Mouse (Mus musculus) kidney, postnatal 25 days (tissue): ENCODE measurements around the gene Opcml.
A peak's percentile ranks its signal among the peaks of the same experiment; 100 is the strongest.

Experiments used
- DNase-seq, 2 experiments: peaks; one replicate each; pipeline ENCODE4 v3.0.0; 2021; ENCODE audit warnings: mixed read lengths in 2 of 2

Gene Opcml

GRCm38 (mm10) chr9:27790725-27791638, at the start of gene Opcml:
Gene Opcml (plus strand): TSS chr9:27790775.
- DNase-seq: no peak

DNA sequence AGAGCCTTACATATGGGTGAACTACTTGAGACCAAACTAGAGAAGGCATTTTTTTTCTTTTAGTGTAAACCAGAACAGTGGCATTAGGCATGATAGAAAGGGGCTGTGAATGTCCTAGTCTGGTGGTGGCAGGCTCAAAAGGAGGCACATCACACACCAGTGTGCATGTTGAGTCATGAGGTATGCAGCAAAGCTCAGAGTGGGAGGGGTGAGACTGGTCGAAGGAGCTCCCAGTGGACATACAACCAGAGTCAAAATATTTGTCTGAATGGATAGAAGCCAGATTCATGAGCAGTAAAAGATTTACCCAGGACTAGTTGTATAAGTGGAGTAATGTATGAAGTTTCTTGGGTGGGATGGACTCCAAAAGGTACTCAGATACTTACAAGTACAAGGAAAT, 31.9 kb upstream of the Opcml start:
- DNase-seq: no peak

GRCm38 (mm10) chr9:27761196-27761595, 29.4 kb upstream of the Opcml start:
- DNase-seq: no peak

DNA sequence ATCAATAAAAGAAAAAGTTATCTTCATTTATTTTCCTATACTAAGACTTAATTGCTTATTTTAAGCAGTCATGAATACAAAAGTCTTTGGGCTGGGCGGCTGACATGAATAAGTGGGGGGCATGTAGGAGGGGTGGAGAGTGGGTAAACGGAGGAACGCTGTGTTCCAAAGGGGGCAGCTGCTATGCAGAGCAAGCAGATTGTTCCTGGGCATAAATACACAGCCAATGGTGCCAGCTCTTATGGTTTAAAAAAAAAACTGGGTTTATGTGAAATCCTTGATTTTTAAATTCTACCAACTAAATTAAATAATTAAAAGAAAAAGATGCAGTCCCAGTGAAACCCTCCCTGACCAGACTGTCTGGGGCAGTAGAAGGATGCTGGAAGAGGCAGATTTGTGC, 24.1 kb upstream of the Opcml start:
- no peak for DNase-seq

DNA sequence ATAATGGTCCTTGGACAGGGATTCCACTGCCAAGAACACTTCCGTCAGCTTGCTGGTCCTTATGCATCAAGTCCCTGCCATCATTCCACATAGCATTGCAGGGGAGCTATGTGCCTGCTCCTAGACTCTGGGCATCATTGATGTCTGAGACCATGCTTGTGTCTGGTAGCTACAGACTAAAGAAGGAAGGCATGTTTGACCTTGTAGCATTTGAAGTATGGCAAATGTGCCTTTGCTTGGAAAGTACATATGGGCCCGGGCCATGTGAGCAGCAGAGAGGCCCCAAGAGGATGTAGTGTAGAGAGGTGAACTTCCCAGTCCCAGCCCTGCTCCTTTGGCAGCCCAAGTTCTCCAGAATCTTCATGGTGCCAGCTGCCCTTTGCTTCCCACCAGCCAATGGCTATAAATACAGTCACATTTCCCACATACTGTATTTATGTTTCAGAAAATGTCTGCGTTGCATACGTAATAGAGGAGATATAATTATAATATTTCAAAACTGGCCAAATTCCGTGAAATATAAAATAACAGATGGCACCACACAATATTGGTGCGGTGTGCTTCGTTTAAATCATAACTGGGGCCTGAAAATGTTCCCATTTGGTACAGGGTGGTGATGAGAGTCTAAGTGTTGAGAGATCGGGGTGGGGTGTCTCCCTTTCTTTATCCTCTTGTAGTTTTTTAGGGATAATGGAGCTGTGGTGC, 23.2 kb upstream of the Opcml start:
- no peak for DNase-seq

- no peak for DNase-seq
Measured at GRCm38 (mm10) chr9:27768788-27769187, 21.8 kb upstream of the Opcml start.

GRCm38 (mm10) chr9:27781291-27781993, 9.1 kb upstream of the Opcml start:
- no peak for DNase-seq

- DNase-seq: no peak
Measured at GRCm38 (mm10) chr9:27781994-27782337, 8.6 kb upstream of the Opcml start.

- DNase-seq: no peak
Measured at GRCm38 (mm10) chr9:27791639-27791966, 1.0 kb downstream of the Opcml start.

DNA sequence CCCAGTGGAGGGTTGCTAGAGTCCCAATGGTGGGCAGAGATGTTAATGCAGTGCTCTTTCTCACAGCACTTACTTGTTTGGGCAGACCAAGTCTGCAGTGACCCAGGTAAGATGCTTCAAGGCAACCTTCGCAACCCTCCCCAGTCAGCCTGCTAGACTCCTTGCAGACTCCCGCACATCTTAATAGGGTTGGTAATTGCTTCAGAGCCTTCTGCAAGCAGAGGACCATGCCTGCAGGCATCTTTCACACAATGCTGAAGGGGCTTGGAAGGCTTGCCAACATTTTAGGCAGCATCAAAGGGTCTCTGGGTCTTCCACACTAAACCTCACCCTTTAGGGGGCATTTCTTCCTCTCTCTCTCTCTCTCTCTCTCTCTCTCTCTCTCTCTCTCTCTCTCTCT, 1.7 kb downstream of the Opcml start:
- DNase-seq: no peak

- DNase-seq: no peak
Measured at GRCm38 (mm10) chr9:27792994-27793393, 2.4 kb downstream of the Opcml start.

GRCm38 (mm10) chr9:27796535-27796934, 6.0 kb downstream of the Opcml start:
- DNase-seq: no peak

GRCm38 (mm10) chr9:27800992-27801391, 10.4 kb downstream of the Opcml start:
- DNase-seq: no peak

DNA sequence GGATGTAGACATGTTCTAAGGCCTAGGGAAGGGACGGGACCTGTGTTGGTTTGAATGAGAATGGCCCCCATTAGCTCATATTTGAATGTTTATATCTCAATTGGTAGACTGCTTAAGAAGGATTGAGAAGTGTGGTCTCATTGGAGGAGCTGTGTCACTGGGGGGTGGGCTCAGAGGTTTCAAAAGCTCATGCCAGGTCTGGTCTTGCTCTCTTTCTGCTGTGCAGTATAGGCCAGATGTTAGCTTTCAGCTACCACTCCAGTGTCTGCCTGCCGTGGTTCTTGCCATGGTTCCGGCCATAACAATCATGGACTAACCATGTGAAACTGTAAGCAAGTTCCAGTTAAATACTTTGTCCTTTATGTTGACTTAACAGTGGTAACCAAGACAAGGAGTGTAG, 11.2 kb downstream of the Opcml start:
- DNase-seq: no peak

- peak in 1 of 2 experiments; percentile 5 for DNase-seq
Measured at GRCm38 (mm10) chr9:27802379-27802778, 11.8 kb downstream of the Opcml start.

- DNase-seq: no peak
Measured at GRCm38 (mm10) chr9:27804461-27804860, 13.9 kb downstream of the Opcml start.

DNA sequence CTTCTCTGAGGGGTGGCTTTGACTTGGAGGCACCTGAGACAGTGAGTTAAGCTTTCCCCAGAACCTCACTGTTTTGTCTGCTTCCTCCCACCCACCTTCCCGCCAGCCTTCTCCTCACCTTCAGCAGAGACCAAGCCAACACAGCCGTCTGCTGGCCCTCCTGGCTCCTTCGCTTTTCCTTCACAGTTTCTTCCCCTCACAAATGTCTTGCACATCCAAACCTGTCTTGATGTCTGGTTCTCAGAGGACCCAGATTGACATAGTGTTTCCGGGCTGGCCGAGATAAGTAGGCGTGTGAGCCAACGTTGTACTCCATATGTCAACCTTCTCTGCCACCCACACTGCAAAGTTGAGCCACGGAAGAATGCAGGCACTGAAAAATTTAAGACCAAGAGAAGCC, 19.2 kb downstream of the Opcml start:
- no peak for DNase-seq

DNA sequence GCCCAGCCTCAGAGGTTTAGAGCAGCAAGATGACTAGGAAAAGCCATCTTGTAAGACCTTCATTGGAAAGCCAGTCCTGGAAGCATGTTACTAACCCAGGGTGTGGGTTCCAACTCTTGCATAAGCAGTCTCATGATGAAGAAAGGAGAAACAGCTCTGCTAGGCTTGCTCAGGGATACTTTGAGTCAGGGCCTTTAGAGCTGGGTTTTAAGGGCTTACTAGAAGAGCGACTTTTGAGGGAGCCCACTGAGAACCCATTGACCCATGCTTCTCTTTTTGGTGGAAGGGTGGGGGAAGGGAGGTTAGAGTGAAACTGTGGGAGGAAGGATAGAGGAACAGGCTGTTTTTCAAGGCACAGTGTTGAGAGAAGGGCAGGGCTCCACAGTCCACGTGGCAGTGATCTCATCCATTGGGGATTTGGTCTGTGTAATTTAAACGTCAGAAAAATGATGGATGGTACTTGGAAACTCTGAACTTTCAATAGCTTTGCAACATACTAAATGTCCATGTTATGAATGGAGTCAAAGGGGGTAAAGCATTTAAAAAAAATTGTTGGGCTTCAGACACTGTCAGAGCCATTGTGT, 22.7 kb downstream of the Opcml start:
- DNase-seq: no peak

DNA sequence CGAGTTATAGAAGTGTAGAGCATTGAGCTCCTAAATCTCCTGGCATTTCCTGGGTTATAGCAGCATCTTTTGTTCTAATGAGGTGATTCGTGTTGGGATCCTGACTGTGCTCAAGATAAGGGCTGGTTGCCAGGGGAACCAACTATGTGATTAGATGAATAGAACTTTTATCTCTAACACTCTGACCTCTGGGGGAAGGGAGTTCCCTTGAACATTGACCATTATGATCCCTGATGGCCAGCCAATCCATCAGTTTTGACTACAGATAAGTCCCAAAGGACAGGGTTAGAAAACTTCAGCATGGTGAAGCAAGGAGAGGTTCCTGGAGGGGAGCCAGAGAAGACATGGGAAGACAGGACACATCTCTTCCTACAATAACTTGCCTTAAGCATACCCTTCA, 23.6 kb downstream of the Opcml start:
- no peak for DNase-seq

DNA sequence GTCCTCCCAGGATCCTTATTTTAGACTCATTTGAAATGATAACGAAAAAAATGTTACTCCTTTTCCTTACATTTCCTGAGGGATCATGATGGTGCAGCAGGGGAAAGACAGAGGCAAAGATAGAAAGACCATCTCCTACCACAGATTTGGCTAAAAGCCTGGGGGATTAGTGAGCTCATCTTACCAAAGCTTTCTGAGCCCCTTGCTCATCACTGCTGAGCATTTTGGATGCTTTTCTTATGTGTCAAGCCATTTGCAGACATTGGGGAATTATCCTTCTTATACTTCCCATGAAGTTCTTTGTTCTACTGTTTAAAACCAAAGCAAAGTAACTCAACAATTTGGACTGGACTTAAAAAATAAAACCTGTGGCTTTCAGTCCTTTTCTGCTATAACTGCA, 30.6 kb downstream of the Opcml start:
- DNase-seq: no peak

DNA sequence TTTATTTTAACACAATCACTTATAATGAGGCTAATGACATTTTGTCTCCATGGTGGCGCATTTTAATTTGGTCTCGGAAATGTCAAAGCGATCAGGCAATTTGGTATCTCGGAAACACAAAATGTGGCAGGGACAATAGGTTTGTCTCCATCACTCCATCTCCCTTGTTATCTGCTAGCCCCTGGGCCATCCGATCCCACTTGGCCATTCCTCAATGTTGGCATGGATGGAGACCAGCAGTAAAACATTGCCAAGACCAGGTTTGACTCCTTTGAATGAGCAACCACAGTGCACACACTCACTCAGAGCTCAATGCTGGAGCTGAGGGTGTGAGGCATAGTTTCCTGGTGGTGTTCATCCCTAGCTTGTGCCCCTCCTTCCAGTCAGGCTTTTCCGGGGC, 32.1 kb downstream of the Opcml start:
- DNase-seq: no peak

- no peak for DNase-seq
Measured at GRCm38 (mm10) chr9:27824424-27824823, 33.8 kb downstream of the Opcml start.

- no peak for DNase-seq
Measured at GRCm38 (mm10) chr9:27830519-27830918, 39.9 kb downstream of the Opcml start.
